Comparison of ENCODE assay signal across 19 mouse cellular contexts in the genomic region with DNA sequence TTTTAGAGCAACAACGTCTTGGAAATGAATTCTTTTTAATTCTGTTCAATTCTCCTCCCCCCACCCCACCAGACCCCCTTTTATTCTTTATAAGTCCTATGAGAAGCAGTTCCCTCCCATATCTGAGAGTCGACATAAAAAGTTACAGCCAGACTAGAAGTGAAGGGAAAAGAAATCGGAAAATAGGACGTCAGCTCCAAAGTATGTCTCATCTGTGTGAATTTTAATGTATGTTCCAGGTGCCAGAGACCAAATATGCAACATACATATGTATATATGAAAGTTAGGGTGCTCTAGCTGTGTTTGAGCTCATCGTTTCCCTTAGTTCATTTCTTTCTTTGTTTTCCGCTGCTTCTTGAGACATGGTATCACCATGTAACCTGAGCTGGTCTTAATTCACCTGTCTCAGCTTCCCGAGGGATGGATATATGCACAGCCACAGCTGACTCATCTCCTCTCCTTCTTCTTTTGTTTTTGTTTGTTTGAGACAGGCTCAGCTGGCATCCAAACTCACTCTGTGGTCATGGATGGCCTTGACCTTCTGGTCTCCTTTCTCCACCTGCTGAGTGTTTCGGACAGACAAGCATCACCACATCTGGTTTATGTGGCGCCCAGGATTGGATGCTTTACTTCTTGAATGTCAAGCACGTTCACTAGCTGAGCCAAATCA.
"Had no signal": no experiment of that assay in that cellular context is flagged by ENCODE, and none has a peak within 500 bp of the region (broad histone marks: within the 10 kb centered on the region; RNA-seq: fewer than 3 reads in every experiment).

No protein-coding gene starts in this region.

- H3K4me1 ChIP-seq: neural tube, embryonic 12.5 days; neural tube, embryonic 15.5 days had no signal

- H3K4me3 ChIP-seq: left cerebral cortex, adult 2 months; limb, embryonic 12.5 days; lung, embryonic 15.5 days; neural tube, embryonic 12.5 days; neural tube, embryonic 15.5 days had no signal

- ATAC-seq: intestine, postnatal 0 days had no signal

- H3K27me3 ChIP-seq: limb, embryonic 12.5 days; lung, embryonic 15.5 days; neural tube, embryonic 12.5 days; neural tube, embryonic 15.5 days had no signal

- H3K36me3 ChIP-seq: limb, embryonic 12.5 days; lung, embryonic 15.5 days; neural tube, embryonic 12.5 days; neural tube, embryonic 15.5 days had no signal

- H3K27ac ChIP-seq: left cerebral cortex, adult 2 months; limb, embryonic 12.5 days; liver, embryonic 14.5 days; lung, embryonic 15.5 days; neural tube, embryonic 12.5 days; neural tube, embryonic 15.5 days; stomach, postnatal 0 days had no signal

- H3K9ac ChIP-seq: limb, embryonic 12.5 days; liver, embryonic 14.5 days; lung, embryonic 15.5 days; neural tube, embryonic 12.5 days; neural tube, embryonic 15.5 days had no signal

- DNase-seq: kidney, postnatal 10 days; layer of hippocampus, postnatal 36 days; lung, postnatal 4 days; midbrain, embryonic 14.5 days; right cerebral cortex, adult 18-20 months; right cerebral cortex, postnatal 14 days; right cerebral cortex, postnatal 4 days; thymus, adult 2 months; thymus, postnatal 14 days had no signal

- H3K4me2 ChIP-seq: limb, embryonic 12.5 days; liver, embryonic 11.5 days; lung, embryonic 15.5 days; midbrain, embryonic 11.5 days; neural tube, embryonic 12.5 days; neural tube, embryonic 15.5 days had no signal
